Mouse (Mus musculus): Measurements from ENCODE around the gene Ksr2. TPM values are rescaled to one million over a fixed set of nuclear protein-coding genes. Genes with fewer than 3 reads are reported as not detected.

Ksr2 gene
- 0.19 and 0.36 TPM in 2 replicates for polyA plus RNA-seq (2015; fragmentation: Nextera tagmentation; extraction: Ambion mirVana)

- Histone ChIP-seq H3K27ac (ENCODE audit: low read length) (no peak within 1 kb of the TSS), H3K4me1 (ENCODE audit: control insufficient read depth, insufficient read depth, low read length) (no peaks in the 10 kb centered on the region), H3K9me3 (replicated peaks; ENCODE audit: control insufficient read depth, low read length) (no peaks in the 10 kb centered on the region), H3K4me2 (ENCODE audit: low read depth, low read length) (peak within 1 kb of the TSS; percentile 93), H3K4me3 (replicated peaks; ENCODE audit: low read length) (peak within 1 kb of the TSS; percentile 61), H3K36me3 (ENCODE audit: control insufficient read depth, insufficient read depth, low read length) (no peaks in the 10 kb centered on the region), H3K27me3 (ENCODE audit: control insufficient read depth, insufficient read depth, low read length) (peaks cover 39% of the 10 kb centered on the region), H3K9ac (ENCODE audit: low read length) (peak within 1 kb of the TSS; percentile 70)
- ATAC-seq (ENCODE audit: insufficient read depth, low FRiP score) = peak; percentile 82
- WGBS = under 1% methylated on average over 88 of the region's 89 CpGs
Measured at GRCm38 (mm10) chr5:117413507-117414501, at the start of gene Ksr2. Gene Ksr2, plus strand, starts transcription at chr5:117414000.

GRCm38 (mm10) chr5:117364821-117365220, 49.0 kb upstream of the Ksr2 start:
- Histone ChIP-seq H3K4me3 (replicated peaks; ENCODE audit: low read length) (no peak overlapping the region), H3K9me3 (replicated peaks; ENCODE audit: control insufficient read depth, low read length) (no peaks in the 10 kb centered on the region), H3K4me1 (ENCODE audit: control insufficient read depth, insufficient read depth, low read length) (peaks cover 49% of the 10 kb centered on the region), H3K27ac (ENCODE audit: low read length) (no peak overlapping the region), H3K27me3 (ENCODE audit: control insufficient read depth, insufficient read depth, low read length) (no peaks in the 10 kb centered on the region), H3K36me3 (ENCODE audit: control insufficient read depth, insufficient read depth, low read length) (peaks cover 7% of the 10 kb centered on the region; the same call in 1 of the 2 replicates), H3K4me2 (ENCODE audit: low read depth, low read length) (no peak overlapping the region), H3K9ac (ENCODE audit: low read length) (no peak overlapping the region)
- ATAC-seq (ENCODE audit: insufficient read depth, low FRiP score) = no peak
- 87% methylated on average over 3 of the region's 3 CpGs for WGBS

GRCm38 (mm10) chr5:117365904-117366561, 47.8 kb upstream of the Ksr2 start:
- Histone ChIP-seq H3K4me1 (ENCODE audit: control insufficient read depth, insufficient read depth, low read length) (peaks cover 36% of the 10 kb centered on the region), H3K4me3 (replicated peaks; ENCODE audit: low read length) (no peak overlapping the region), H3K4me2 (ENCODE audit: low read depth, low read length) (no peak overlapping the region), H3K36me3 (ENCODE audit: control insufficient read depth, insufficient read depth, low read length) (peaks cover 7% of the 10 kb centered on the region; the same call in 1 of the 2 replicates), H3K9me3 (replicated peaks; ENCODE audit: control insufficient read depth, low read length) (no peaks in the 10 kb centered on the region), H3K27me3 (ENCODE audit: control insufficient read depth, insufficient read depth, low read length) (no peaks in the 10 kb centered on the region), H3K27ac (ENCODE audit: low read length) (peak overlapping the region; percentile 53), H3K9ac (ENCODE audit: low read length) (no peak overlapping the region)
- 74% methylated on average over 13 of the region's 13 CpGs for WGBS
- ATAC-seq (ENCODE audit: insufficient read depth, low FRiP score) = peak; percentile 35; the same call in 1 of the 2 replicates

GRCm38 (mm10) chr5:117367206-117367605, 46.6 kb upstream of the Ksr2 start:
- Histone ChIP-seq H3K36me3 (ENCODE audit: control insufficient read depth, insufficient read depth, low read length) (peaks cover 7% of the 10 kb centered on the region; the same call in 1 of the 2 replicates), H3K27me3 (ENCODE audit: control insufficient read depth, insufficient read depth, low read length) (no peaks in the 10 kb centered on the region), H3K4me2 (ENCODE audit: low read depth, low read length) (no peak overlapping the region), H3K4me1 (ENCODE audit: control insufficient read depth, insufficient read depth, low read length) (peaks cover 26% of the 10 kb centered on the region), H3K9ac (ENCODE audit: low read length) (no peak overlapping the region), H3K27ac (ENCODE audit: low read length) (no peak overlapping the region), H3K4me3 (replicated peaks; ENCODE audit: low read length) (no peak overlapping the region), H3K9me3 (replicated peaks; ENCODE audit: control insufficient read depth, low read length) (no peaks in the 10 kb centered on the region)
- ATAC-seq (ENCODE audit: insufficient read depth, low FRiP score) = no peak
- WGBS = 40% methylated on average over 8 of the region's 8 CpGs

GRCm38 (mm10) chr5:117370592-117370991, 43.2 kb upstream of the Ksr2 start:
- H3K27ac ChIP-seq (ENCODE audit: low read length) = no peak overlapping the region
- no peak overlapping the region for H3K4me2 ChIP-seq (ENCODE audit: low read depth, low read length)
- H3K36me3 ChIP-seq (ENCODE audit: control insufficient read depth, insufficient read depth, low read length) = peaks cover 17% of the 10 kb centered on the region
- H3K9ac ChIP-seq (ENCODE audit: low read length) = no peak overlapping the region
- no peaks in the 10 kb centered on the region for H3K9me3 ChIP-seq (replicated peaks; ENCODE audit: control insufficient read depth, low read length)
- H3K4me3 ChIP-seq (replicated peaks; ENCODE audit: low read length) = no peak overlapping the region
- no peaks in the 10 kb centered on the region for H3K27me3 ChIP-seq (ENCODE audit: control insufficient read depth, insufficient read depth, low read length)
- no peak for ATAC-seq (ENCODE audit: insufficient read depth, low FRiP score)
- H3K4me1 ChIP-seq (ENCODE audit: control insufficient read depth, insufficient read depth, low read length) = peaks cover 10% of the 10 kb centered on the region
- 88% methylated on average over 10 of the region's 10 CpGs for WGBS

- 89% methylated on average over 9 of the region's 9 CpGs for WGBS
- no peak overlapping the region for H3K4me3 ChIP-seq (replicated peaks; ENCODE audit: low read length)
- no peak overlapping the region for H3K9ac ChIP-seq (ENCODE audit: low read length)
- H3K4me1 ChIP-seq (ENCODE audit: control insufficient read depth, insufficient read depth, low read length) = no peaks in the 10 kb centered on the region
- no peak for ATAC-seq (ENCODE audit: insufficient read depth, low FRiP score)
- no peaks in the 10 kb centered on the region for H3K27me3 ChIP-seq (ENCODE audit: control insufficient read depth, insufficient read depth, low read length)
- H3K36me3 ChIP-seq (ENCODE audit: control insufficient read depth, insufficient read depth, low read length) = peaks cover 19% of the 10 kb centered on the region
- no peak overlapping the region for H3K27ac ChIP-seq (ENCODE audit: low read length)
- no peaks in the 10 kb centered on the region for H3K9me3 ChIP-seq (replicated peaks; ENCODE audit: control insufficient read depth, low read length)
- H3K4me2 ChIP-seq (ENCODE audit: low read depth, low read length) = no peak overlapping the region
Measured at GRCm38 (mm10) chr5:117373418-117373817, 40.4 kb upstream of the Ksr2 start.

- Histone ChIP-seq H3K9ac (ENCODE audit: low read length) (no peak overlapping the region), H3K4me1 (ENCODE audit: control insufficient read depth, insufficient read depth, low read length) (no peaks in the 10 kb centered on the region), H3K9me3 (replicated peaks; ENCODE audit: control insufficient read depth, low read length) (no peaks in the 10 kb centered on the region), H3K36me3 (ENCODE audit: control insufficient read depth, insufficient read depth, low read length) (peaks cover 14% of the 10 kb centered on the region), H3K4me3 (replicated peaks; ENCODE audit: low read length) (no peak overlapping the region), H3K27ac (ENCODE audit: low read length) (no peak overlapping the region), H3K27me3 (ENCODE audit: control insufficient read depth, insufficient read depth, low read length) (no peaks in the 10 kb centered on the region), H3K4me2 (ENCODE audit: low read depth, low read length) (no peak overlapping the region)
- no peak for ATAC-seq (ENCODE audit: insufficient read depth, low FRiP score)
- 85% methylated on average over 7 of the region's 7 CpGs for WGBS
Measured at GRCm38 (mm10) chr5:117374372-117375049, 39.3 kb upstream of the Ksr2 start.

GRCm38 (mm10) chr5:117376331-117376761, 37.5 kb upstream of the Ksr2 start:
- H3K4me1 ChIP-seq (ENCODE audit: control insufficient read depth, insufficient read depth, low read length) = no peaks in the 10 kb centered on the region
- 77% methylated on average over 11 of the region's 11 CpGs for WGBS
- H3K27ac ChIP-seq (ENCODE audit: low read length) = no peak overlapping the region
- no peak overlapping the region for H3K4me2 ChIP-seq (ENCODE audit: low read depth, low read length)
- H3K4me3 ChIP-seq (replicated peaks; ENCODE audit: low read length) = no peak overlapping the region
- ATAC-seq (ENCODE audit: insufficient read depth, low FRiP score) = no peak
- no peaks in the 10 kb centered on the region for H3K27me3 ChIP-seq (ENCODE audit: control insufficient read depth, insufficient read depth, low read length)
- no peaks in the 10 kb centered on the region for H3K9me3 ChIP-seq (replicated peaks; ENCODE audit: control insufficient read depth, low read length)
- peaks cover 14% of the 10 kb centered on the region for H3K36me3 ChIP-seq (ENCODE audit: control insufficient read depth, insufficient read depth, low read length)
- H3K9ac ChIP-seq (ENCODE audit: low read length) = no peak overlapping the region

Data from stomach, embryonic 16.5 days (tissue).